Mouse (Mus musculus): ENCODE measurements around the gene Cttn.

GRCm38 (mm10) chr7:144438811-144439210 lies 32.0 kb downstream of the Cttn start:
- TF ChIP-seq POLR2A (IDR thresholded peaks at IDR 0.05; ENCODE audit: insufficient read length, low read depth) (no peak), MAX (IDR thresholded peaks at IDR 0.05; ENCODE audit: low read depth) (no peak), MYOD1 (IDR thresholded peaks at IDR 0.05; ENCODE audit: control insufficient read depth in 1 of 3, insufficient read length in 2 of 3, low read depth in 2 of 3) (no peak)
